Mouse (Mus musculus): ENCODE measurements around the gene Fau. TPM values are rescaled to one million over a fixed set of nuclear protein-coding genes. Genes with fewer than 3 reads are reported as not detected.

Gene Fau
- polyA plus RNA-seq, 1 experiment from 2014 or later: 453 TPM

DNA sequence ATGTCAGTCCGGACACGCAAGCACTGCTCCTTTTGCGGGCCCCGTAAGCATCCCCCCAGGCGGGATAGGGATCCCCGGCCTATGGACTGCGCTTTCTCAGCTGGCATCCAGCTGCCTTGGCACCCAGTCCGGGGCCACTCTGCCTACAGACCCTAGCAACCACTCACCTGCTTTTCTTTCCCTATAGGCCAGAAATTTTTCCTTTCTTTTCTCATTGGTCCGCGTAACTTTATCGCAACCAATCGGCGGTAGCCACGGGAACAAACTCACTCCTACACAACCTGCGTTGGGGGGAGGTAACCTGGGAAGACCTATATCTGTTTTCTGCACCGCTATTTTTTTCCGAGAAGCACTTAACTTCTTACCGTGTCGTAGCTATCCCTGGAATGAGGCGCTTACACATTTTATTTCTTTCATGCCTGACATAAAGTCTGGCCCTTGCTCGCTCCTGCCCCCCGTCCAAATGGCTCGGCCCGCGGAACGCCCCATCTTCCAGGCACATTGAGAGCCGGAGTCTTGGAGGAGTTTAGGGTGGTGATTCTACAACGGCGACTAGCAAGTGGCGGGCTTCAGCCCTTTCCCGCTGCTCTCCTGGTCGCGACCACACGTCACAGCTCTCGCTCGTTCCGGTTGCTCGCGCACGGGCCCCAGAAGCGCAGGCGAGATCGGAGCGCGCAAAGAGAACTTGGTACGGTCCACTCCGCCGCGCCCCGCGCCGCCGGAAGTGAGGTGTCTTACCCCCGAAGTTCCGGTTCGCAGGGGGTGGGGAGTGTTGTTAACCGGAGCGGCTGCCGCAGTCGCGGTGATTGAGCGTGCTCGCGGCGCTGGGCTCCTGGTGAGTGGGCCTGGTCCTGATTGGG is 11.1 kb upstream of the Fau start, which contains the start of gene Syvn1:
Gene Syvn1, plus strand, starts transcription at position 283 of the 860 bp plus-strand sequence.
- peak within 1 kb of the TSS; percentile 92 for H3K4me2 ChIP-seq
- WGBS: under 1% methylated on average over 65 of the region's 65 CpGs
- H3K36me3 ChIP-seq: peaks cover 36% of the 10 kb centered on the region
- peak within 1 kb of the TSS; percentile 98 for H3K27ac ChIP-seq
- H3K4me3 ChIP-seq: peak within 1 kb of the TSS; percentile 93
- no peaks in the 10 kb centered on the region for H3K9me3 ChIP-seq (replicated peaks)
- peaks cover 18% of the 10 kb centered on the region for H3K4me1 ChIP-seq (replicated peaks)
- H3K9ac ChIP-seq: peak within 1 kb of the TSS; percentile 84
- peak; percentile 92 for ATAC-seq (replicated peaks; ENCODE audit: insufficient number of reproducible peaks, insufficient read depth, low FRiP score, low read depth)
- H3K27me3 ChIP-seq: no peaks in the 10 kb centered on the region

- no peaks in the 10 kb centered on the region for H3K9me3 ChIP-seq (replicated peaks)
- H3K4me3 ChIP-seq: peak overlapping the region; percentile 93
- no peaks in the 10 kb centered on the region for H3K27me3 ChIP-seq
- peak overlapping the region; percentile 92 for H3K4me2 ChIP-seq
- H3K36me3 ChIP-seq: peaks cover 44% of the 10 kb centered on the region
- H3K4me1 ChIP-seq (replicated peaks): peaks cover 18% of the 10 kb centered on the region
- H3K9ac ChIP-seq: peak overlapping the region; percentile 84
- WGBS: 2% methylated on average over 37 of the region's 44 CpGs
- H3K27ac ChIP-seq: peak overlapping the region; percentile 98
- peak; percentile 12; the same call in 1 of the 2 replicates for ATAC-seq (replicated peaks; ENCODE audit: insufficient number of reproducible peaks, insufficient read depth, low FRiP score, low read depth)
These were observed 10.3 kb upstream of the Fau start for GRCm38 (mm10) chr19:6047154-6047898.

DNA sequence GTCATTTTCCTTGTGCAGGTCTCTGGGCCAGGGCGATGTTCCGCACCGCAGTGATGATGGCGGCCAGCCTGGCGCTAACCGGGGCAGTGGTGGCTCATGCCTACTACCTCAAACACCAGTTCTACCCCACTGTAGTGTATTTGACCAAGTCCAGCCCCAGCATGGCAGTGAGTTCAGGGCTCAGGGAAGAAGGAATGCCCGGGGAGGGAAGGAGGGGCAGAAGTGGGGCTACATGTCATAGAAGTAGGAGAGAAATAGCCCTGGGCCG is 9.8 kb upstream of the Fau start:
- H3K36me3 ChIP-seq: peaks cover 49% of the 10 kb centered on the region
- H3K4me2 ChIP-seq: peak overlapping the region; percentile 92
- H3K4me1 ChIP-seq (replicated peaks): peaks cover 18% of the 10 kb centered on the region
- H3K9ac ChIP-seq: peak overlapping the region; percentile 84
- no peaks in the 10 kb centered on the region for H3K27me3 ChIP-seq
- no peak for ATAC-seq (replicated peaks; ENCODE audit: insufficient number of reproducible peaks, insufficient read depth, low FRiP score, low read depth)
- H3K9me3 ChIP-seq (replicated peaks): no peaks in the 10 kb centered on the region
- peak overlapping the region; percentile 93 for H3K4me3 ChIP-seq
- 78% methylated on average over 8 of the region's 8 CpGs for WGBS
- no peak overlapping the region for H3K27ac ChIP-seq

DNA sequence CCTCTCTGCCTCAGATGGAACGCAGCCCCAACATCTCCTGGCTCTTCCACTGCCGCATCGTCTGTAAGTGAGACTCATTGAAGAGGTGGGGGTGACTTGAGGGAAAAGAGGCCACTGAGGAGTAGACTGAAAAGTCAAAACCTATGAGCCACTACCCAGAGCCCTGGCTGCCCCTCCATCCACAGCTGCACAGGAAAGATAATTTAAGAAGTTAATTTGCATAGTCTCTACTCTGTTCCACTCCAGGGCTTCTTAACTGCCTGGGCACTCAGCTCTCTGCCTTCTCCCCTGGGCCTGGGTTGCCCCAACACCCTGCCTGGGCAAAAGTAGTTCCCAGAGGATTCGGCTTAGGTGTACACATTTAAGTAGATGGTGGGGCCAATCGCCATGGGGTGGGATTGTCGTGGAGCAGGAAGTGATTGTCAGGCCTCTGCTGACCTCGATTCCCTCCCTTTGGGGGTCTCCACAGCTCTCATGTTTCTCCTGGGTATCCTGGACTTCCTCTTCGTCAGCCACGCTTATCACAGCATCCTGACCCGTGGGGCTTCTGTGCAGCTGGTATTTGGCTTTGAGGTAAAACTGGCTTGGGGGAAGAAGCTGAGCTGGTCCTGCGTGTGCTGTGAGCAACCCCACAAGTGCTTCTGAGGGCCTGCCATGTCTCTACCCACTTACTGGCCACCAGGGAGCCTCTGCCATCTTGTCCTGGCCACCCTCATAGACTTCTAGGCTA is 8.8 kb upstream of the Fau start:
- 75% methylated on average over 11 of the region's 11 CpGs for WGBS
- H3K9ac ChIP-seq: no peak overlapping the region
- H3K36me3 ChIP-seq: peaks cover 59% of the 10 kb centered on the region
- no peak overlapping the region for H3K27ac ChIP-seq
- H3K4me1 ChIP-seq (replicated peaks): peaks cover 18% of the 10 kb centered on the region
- H3K4me3 ChIP-seq: no peak overlapping the region
- no peak for ATAC-seq (replicated peaks; ENCODE audit: insufficient number of reproducible peaks, insufficient read depth, low FRiP score, low read depth)
- H3K9me3 ChIP-seq (replicated peaks): no peaks in the 10 kb centered on the region
- H3K27me3 ChIP-seq: no peaks in the 10 kb centered on the region
- no peak overlapping the region for H3K4me2 ChIP-seq

DNA sequence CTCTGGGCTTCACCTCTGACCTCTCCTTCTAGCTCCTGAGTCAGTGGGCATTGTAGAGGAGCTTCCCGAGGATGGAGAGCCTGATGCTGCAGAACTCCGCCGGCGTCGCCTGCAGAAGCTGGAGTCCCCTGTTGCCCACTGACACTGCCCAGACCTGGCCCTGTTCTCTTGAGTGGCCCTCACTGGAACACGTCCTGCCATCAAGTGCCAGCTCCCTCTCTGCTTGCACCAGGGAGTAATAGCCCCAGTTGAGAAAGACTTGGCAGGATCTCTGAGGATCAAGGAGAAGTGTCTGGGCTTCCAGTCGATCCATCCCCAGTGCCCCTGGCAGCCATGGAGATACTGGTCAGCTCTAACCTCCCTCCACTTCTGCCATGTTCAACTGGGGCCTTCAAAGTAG is 5.1 kb upstream of the Fau start:
- Histone ChIP-seq H3K27ac (no peak overlapping the region), H3K4me3 (no peak overlapping the region), H3K36me3 (peaks cover 76% of the 10 kb centered on the region), H3K9ac (no peak overlapping the region), H3K4me1 (replicated peaks) (peaks cover 20% of the 10 kb centered on the region), H3K4me2 (no peak overlapping the region), H3K9me3 (replicated peaks) (no peaks in the 10 kb centered on the region), H3K27me3 (no peaks in the 10 kb centered on the region)
- WGBS: 82% methylated on average over 7 of the region's 7 CpGs
- no peak for ATAC-seq (replicated peaks; ENCODE audit: insufficient number of reproducible peaks, insufficient read depth, low FRiP score, low read depth)

DNA sequence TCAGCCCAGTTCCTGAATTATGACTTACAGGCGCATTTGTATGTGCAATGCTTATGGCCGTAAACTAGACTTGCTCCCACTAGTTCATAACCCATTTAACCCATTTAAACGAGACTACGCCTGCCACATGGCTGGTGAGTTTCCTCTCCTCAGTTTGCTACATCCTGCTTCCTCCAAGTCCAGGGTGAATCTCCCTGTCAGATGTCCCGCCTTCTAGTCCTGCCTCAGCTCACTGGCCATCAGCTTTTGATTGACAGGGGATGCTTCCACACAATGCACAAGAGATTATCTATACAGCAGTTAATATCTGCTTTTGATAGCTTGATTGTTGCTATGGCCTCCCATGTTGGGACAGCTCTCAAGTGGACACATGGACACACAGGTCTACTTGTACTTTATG is 3.3 kb upstream of the Fau start:
- Histone ChIP-seq H3K9me3 (replicated peaks) (no peaks in the 10 kb centered on the region), H3K4me3 (no peak overlapping the region), H3K9ac (no peak overlapping the region), H3K4me1 (replicated peaks) (peaks cover 20% of the 10 kb centered on the region), H3K27ac (no peak overlapping the region), H3K4me2 (no peak overlapping the region), H3K27me3 (no peaks in the 10 kb centered on the region), H3K36me3 (peaks cover 71% of the 10 kb centered on the region)
- no peak for ATAC-seq (replicated peaks; ENCODE audit: insufficient number of reproducible peaks, insufficient read depth, low FRiP score, low read depth)
- 79% methylated on average over 5 of the region's 5 CpGs for WGBS

DNA sequence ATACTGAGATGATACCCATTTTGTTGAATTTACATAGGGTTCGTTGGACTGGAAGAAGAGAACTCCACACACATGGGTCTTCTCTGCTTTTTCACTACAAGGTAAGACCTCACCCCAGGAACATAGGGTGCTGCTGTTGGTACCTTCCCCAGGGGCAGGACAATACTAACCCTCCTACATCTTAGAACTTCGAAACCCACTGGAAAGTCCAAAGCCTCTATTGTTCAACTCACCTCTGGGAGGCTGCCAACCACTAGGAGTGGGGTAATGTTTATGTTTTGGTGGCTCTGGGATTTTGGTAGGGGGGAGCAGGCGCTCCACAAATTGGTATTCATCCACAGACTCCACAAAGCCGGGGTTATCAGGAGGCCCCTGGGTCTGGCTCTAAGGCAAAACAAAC is 948 bp upstream of the Fau start:
- peak overlapping the region; percentile 94 for H3K4me3 ChIP-seq
- H3K4me2 ChIP-seq: peak overlapping the region; percentile 79
- peaks cover 24% of the 10 kb centered on the region for H3K4me1 ChIP-seq (replicated peaks)
- H3K36me3 ChIP-seq: peaks cover 53% of the 10 kb centered on the region
- no peaks in the 10 kb centered on the region for H3K27me3 ChIP-seq
- 43% methylated on average over 4 of the region's 4 CpGs for WGBS
- H3K27ac ChIP-seq: no peak overlapping the region
- no peak for ATAC-seq (replicated peaks; ENCODE audit: insufficient number of reproducible peaks, insufficient read depth, low FRiP score, low read depth)
- H3K9ac ChIP-seq: peak overlapping the region; percentile 85
- no peaks in the 10 kb centered on the region for H3K9me3 ChIP-seq (replicated peaks)

GRCm38 (mm10) chr19:6058513-6058912 is 869 bp downstream of the Fau start:
- no peaks in the 10 kb centered on the region for H3K27me3 ChIP-seq
- no peaks in the 10 kb centered on the region for H3K9me3 ChIP-seq (replicated peaks)
- H3K9ac ChIP-seq: peak overlapping the region; percentile 92
- peak overlapping the region; percentile 79 for H3K4me2 ChIP-seq
- H3K27ac ChIP-seq: peak overlapping the region; percentile 83
- H3K4me3 ChIP-seq: peak overlapping the region; percentile 94
- no peak for ATAC-seq (replicated peaks; ENCODE audit: insufficient number of reproducible peaks, insufficient read depth, low FRiP score, low read depth)
- 28% methylated on average over 5 of the region's 5 CpGs for WGBS
- peaks cover 35% of the 10 kb centered on the region for H3K4me1 ChIP-seq (replicated peaks)
- peaks cover 34% of the 10 kb centered on the region for H3K36me3 ChIP-seq

DNA sequence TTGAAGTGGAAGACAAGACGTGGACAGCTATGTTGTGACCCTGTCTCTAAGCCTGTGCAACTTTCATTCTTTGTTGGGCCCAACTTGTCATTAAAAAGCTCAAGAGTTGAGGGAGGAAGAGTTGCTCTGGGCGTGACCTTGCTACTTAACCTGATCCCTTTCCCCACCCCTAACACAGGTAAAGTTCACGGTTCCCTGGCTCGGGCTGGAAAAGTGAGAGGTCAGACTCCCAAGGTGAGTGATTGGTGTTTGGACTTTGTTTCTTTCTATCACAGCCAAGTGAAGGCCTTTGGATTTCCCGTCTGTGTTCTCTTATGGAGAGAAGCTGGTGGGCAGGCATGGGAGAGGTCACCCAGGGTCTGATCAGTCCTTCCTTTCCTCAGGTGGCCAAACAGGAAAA is 1.3 kb downstream of the Fau start:
- peaks cover 30% of the 10 kb centered on the region for H3K36me3 ChIP-seq
- no peaks in the 10 kb centered on the region for H3K9me3 ChIP-seq (replicated peaks)
- H3K27me3 ChIP-seq: no peaks in the 10 kb centered on the region
- H3K4me1 ChIP-seq (replicated peaks): peaks cover 35% of the 10 kb centered on the region
- H3K4me3 ChIP-seq: peak overlapping the region; percentile 94
- ATAC-seq (replicated peaks; ENCODE audit: insufficient number of reproducible peaks, insufficient read depth, low FRiP score, low read depth): no peak
- peak overlapping the region; percentile 79 for H3K4me2 ChIP-seq
- H3K9ac ChIP-seq: peak overlapping the region; percentile 92; the same call in 1 of the 2 replicates
- no peak overlapping the region for H3K27ac ChIP-seq
- WGBS: 82% methylated on average over 5 of the region's 5 CpGs

DNA sequence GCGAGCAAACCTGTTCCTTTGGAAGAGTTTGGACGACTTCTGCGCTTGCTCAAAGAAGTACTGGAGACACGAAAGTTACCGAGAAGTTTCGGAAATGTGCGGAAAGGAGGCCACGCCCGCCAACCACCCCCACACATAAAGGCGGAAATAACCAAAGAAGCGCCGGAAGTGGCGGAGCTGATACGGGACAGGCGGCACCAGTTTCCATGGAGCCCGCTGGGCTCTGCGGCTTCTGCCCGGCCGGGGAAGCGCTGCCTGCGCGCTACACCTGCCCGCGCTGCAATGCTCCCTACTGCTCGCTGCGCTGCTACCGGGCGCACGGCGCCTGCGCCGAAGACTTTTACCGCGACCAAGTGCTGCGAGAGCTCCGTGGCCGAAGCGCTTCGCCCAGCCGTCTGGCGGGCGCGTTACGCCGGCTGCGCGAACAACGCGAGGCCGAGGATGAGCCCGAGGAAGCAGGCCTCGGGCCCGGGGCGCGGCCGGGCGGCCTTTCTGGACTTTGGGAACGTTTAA is 3.4 kb downstream of the Fau start, which contains the start of gene Znhit2:
Gene Znhit2, plus strand, starts transcription at position 172 of the 513 bp plus-strand sequence.
- Histone ChIP-seq H3K27me3 (no peaks in the 10 kb centered on the region), H3K9ac (peak within 1 kb of the TSS; percentile 81), H3K4me1 (replicated peaks) (peaks cover 35% of the 10 kb centered on the region), H3K4me2 (peak within 1 kb of the TSS; percentile 89), H3K36me3 (peaks cover 14% of the 10 kb centered on the region), H3K27ac (peak within 1 kb of the TSS; percentile 88), H3K4me3 (peak within 1 kb of the TSS; percentile 62), H3K9me3 (replicated peaks) (no peaks in the 10 kb centered on the region)
- WGBS: 0% methylated on average over 58 of the region's 58 CpGs
- ATAC-seq (replicated peaks; ENCODE audit: insufficient number of reproducible peaks, insufficient read depth, low FRiP score, low read depth): peak; percentile 76
